Mouse (Mus musculus): ENCODE data around the gene Agfg2.
A peak's percentile ranks its signal among the peaks of the same experiment; 100 is the strongest.
"Not testable (repeated sequence)": the region's sequence is repeated elsewhere in the genome, so short reads cannot be mapped to it uniquely, and the experiment has no call there.

Agfg2 gene

DNA sequence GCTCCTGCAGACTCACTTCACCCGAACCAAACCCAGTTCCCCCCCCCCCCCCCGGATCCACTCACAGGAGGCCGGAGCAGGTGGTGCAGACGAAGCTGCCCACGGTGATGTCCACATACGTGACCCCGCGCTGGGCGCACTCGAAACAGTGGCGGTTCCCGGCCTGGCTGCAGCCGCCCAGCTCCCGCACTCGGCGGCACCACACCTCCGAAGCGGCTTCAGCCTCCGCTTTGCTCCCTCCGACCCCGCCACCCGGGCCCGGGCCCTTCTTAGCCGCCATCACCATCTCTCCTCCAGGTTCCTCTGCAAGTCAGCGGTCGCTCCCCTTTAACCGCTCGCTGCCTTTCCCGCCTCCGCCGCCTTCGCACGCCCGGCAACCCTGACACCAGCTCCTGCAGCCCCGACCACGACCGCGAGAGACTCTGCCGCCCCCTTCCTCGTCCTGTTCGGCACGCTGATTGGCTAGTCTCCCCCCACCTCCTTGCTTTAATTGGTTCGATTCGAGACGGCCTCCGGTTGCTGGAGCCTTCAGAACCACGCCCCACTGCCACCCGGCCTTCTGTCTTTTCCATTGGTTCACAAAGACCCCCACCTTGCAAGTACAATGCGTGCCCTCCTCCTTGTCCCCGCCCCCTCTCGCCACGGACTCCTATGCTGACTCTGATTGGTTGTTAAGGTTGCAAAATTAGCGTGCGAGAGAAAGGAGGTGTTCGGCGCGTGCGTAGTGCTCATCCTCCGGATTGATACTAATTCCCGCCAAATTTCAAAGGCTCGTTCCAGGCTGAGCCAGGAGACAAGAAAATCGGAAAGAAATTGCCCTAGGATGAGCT is at the start of gene Agfg2:
Agfg2 (minus strand) TSS at position 433 of the 830 bp plus-strand sequence.
- DNase-seq (ENCODE audit: low read depth, low spot score) = peak; percentile 72

DNA sequence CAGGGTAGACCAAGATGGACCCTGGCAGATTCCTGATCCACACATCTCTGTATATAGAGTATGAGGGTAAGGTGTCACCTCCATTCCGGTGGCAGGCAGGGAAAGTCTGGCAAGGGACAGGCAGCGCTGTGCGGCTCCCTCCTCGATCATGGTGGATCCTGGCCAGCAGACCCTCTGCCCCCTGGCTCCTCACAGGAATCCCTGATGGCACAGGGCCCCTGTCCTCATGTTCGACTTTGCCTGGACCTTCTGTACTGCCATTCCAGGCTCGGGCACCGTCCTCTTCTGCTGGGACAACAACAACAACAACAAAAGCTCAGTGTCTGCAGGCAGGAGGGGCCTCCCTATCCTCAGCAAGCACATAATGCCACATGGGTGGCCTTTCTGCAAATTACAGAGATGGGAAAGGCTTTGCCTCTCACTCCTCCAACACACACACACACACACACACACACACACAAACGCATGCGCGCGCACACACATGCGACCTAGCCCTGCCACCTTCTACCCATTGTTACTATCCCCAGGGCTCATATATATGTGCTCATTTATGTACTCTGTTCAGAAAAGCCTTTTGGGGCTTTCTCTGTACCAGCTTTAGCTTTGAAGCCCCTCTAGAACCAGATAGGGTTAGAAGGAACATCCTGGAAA is 49.2 kb upstream of the Agfg2 start:
- DNase-seq (ENCODE audit: low read depth, low spot score) = no peak

DNA sequence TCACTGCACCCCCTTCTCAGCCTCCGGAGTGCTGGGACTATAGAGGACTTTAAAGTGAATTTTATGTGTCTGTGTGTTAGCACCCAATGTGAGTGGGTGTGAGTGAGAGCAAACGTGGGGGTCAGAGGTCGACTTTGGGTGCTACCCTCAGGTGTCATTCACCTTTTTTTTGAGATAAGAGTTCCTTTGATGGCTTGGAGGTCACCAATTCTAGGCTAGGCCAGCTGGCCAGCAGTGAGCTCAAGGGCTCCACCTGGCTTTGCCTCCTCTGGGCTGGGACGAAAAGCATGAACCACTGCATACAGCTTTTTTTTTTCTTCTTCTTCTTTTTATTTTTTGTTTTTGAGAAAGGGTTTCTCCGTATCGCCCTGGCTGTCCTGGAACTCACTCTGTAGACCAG is 42.2 kb upstream of the Agfg2 start:
- DNase-seq (ENCODE audit: low read depth, low spot score) = no peak

DNA sequence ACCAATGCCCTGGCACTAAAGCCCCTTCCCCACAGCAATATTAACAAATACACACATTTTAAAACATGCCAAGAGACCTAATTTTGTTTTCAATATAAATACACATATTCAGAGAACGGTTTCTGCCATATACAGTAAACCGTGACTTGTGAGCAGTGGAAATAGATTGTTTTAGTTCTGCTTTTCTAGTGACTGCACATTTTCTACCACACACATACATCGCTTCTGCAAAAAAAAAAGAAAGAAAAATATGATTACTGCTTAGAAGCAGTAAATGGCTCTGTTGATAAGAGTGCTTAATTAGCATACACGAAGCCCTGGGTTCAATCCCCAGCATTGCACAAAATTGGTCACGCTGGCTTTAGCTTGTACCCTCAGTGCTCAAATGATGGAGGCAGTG is 39.3 kb upstream of the Agfg2 start:
- no peak for DNase-seq (ENCODE audit: low read depth, low spot score)

DNA sequence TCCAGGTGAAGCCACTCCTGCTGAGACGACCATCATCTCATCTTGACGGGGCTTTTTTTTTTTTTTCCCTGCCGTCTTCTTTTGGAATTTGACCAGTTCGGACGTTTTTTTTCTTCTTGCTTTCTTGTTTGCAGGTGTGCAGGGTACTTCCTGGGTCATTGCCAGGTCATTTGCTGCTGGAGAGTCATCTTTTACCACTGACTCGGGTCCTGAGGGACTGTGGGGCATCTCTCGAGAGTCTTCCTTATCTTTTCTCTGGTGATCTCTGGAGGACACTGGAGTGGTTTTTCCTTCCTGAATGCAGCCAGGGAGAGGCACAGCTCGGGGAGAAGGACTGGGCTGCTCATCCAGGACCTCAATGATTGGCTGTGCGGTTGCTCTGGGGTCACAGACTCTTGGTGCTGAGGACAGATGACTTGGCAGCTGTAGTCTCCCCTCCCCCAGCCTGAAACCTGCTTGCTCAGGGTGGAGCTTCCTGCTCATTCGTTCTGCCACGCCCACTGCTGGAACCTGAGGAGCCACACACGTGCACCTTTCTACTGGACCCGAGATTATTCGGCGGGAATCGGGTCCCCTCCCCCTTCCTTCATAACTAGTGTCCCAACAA is 36.1 kb upstream of the Agfg2 start:
- not testable (repeated sequence) for DNase-seq (ENCODE audit: low read depth, low spot score)

DNA sequence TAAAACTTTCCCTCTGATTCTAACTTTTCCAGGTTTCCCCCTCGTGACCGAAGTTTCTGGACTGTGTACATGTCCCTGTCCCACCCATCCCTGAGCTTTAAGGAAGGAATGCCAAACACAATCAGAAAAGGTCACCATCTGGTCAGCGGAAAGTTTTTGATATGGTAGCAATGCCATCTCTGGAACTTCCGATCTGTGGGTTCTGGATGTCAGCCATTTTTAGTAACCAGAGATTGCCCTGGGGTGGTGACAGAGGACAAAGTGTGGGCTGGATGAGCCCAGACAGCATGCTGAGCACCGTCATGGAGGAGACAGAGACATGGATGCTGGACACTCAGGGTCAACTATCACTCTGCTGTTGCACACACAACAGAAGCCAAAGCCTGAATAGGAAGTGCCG is 34.6 kb upstream of the Agfg2 start:
- DNase-seq (ENCODE audit: low read depth, low spot score) = no peak

DNA sequence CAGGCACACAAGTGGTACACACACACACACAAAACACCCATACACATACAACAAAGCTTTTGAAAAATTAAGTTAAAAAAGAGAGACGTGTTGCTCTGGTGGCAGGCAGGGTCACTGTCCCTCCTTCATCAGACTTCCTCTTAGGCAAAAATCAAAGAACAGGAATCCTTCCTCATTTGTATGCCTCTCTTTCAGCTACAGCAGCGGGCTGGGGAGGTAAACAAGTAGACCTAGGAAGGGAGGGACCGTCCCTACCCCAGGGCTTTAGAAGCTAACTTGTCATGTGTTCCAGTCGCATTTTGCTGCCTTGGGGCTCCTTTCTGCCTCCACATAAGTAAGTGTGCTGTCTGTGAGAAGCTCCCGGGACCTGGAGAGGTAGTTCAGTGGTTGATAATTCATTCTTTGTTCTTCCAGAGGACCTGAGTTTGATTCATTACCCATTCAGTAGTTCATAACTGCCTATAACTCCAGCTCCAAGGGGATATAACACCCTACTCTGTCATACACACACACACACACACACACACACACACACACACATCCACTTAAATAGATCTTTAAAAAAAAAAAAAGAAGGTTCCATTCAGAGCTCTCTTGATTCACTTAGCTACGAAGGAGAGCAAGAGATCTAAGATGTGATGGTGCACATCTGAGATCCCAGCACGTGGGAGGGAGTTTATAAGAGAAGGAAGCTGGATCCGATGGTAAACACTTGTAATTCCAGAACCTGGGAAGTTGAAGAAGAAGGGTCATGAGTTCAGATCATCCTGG is 33.7 kb upstream of the Agfg2 start:
- DNase-seq (ENCODE audit: low read depth, low spot score) = no peak

DNA sequence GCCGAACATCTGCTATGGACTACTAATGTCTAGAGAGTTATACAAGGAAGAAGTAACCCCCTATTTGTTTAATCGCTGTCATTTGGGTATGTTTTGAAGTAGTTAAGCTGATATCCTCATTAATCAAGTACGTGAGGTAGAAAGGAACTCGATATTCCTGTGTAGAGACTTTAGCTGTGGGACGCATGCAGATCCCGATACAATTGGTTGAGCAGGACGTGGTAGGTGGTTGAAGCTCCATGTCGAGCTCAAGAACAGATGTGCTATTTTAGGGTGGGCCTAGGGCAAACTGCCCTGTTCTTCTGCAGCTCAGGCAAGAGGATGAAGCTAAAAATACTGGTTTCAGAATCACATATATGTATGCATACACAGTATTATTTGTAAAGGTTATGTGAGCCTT is 31.2 kb upstream of the Agfg2 start:
- no peak for DNase-seq (ENCODE audit: low read depth, low spot score)

DNA sequence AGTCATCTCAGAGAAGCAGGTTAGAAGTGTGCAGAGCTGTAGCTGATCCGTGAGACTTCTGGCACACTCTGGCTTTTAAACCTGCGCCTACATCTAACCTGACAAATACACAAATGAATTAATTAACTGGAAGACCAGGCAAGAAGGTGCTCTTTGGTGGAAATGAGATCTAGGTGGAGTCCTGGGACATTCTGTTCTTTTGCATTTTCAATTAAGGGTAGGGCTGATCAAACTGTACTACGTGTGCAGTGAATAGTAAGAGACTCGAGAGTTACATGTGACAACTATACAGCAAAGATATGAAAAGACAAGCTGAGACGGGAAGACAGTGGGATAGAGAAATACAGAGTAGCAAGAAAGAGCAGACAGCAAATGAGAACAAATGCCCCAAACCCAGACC is 28.9 kb upstream of the Agfg2 start:
- DNase-seq (ENCODE audit: low read depth, low spot score) = no peak

DNA sequence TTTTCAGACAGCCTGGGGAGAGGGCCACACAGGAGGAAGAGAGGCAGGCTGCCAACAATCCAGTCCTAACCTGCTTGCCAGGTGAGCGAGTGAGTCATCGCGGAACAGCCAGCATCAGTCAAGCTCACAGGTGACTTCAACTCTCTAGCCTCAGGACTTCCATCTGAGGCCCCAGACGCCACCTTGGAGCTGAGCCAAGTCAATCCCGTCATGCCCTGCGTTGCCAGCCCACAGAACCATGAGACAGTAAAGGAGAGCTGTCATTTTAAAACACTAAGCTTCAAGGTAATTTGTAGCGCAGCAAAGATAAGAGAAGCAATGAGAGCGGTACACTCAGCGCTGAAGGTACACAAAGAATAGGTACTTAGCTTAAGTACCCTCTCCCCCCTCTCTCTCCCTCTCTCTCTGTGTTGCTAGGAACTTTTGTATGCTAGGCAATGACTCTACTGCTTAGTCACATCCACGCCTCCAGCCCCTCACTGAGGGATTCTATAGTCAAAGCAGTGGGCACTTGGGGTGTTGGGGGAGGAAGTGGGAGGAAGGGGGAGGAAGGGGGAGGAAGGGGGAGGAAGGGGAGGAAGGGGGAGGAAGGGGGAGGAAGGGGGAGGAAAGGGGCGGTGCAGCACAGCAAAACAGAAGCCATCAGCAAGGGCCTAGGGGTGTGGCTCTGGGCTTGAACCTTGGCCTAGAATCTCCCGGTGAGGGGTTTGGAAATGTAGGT is 22.5 kb upstream of the Agfg2 start:
- DNase-seq (ENCODE audit: low read depth, low spot score) = no peak

DNA sequence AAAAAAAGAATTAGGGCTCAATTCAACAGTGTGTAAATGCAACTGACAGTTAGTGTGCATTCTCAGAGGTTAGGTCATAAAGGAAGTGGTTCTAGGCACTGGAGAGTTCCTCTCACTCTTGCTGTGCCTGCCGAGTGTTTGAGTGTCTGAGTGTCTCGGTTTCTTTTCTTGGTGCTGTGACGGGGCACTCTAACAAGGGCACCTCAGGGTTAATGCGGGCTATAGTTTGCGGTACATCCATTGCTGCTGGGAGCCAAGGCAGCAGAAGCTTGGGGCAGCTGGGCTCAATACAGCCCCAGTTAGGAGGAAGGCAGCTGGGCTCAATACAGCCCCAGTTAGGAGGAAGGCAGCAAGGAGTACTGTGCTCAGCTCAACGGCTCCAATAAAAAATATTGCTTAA is 20.7 kb upstream of the Agfg2 start:
- no peak for DNase-seq (ENCODE audit: low read depth, low spot score)

DNA sequence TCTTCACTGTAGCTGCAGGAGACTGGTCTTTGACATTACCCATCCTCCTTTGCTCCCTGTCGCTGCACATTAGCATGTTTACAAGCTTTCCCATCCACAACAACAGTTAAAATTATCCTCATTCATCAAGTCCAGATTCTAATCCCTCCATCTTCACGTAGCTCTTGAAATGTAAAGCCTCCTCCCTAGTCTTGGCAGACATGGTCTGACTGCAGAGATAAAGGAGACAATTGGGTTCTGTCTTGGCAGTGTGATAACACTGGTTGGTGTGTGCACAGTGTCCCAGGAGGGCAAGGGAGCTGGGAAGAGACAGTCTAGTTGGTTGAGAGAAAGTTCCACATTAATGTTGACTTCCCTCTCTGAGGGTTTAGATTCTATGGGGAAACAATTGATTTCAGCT is 15.3 kb upstream of the Agfg2 start:
- DNase-seq (ENCODE audit: low read depth, low spot score) = no peak

DNA sequence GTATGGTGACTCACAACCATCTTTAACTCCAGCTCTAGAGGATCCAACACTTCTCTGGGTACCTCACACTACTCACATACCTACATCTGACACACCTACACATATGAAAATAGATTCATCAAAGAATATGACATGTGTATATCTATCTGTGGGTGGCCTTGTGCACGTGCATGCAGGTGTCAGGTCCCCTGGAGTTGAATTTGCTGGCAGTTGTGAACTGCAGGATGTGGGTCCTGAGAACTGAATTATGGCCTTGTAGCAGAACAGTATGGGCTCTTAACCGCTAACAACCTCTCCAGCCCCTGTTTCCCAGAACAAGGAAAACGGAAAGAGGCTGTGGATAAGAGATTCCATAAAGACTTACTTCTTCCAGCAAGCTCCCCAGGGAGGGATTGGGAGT is 14.6 kb upstream of the Agfg2 start:
- DNase-seq (ENCODE audit: low read depth, low spot score) = no peak

DNA sequence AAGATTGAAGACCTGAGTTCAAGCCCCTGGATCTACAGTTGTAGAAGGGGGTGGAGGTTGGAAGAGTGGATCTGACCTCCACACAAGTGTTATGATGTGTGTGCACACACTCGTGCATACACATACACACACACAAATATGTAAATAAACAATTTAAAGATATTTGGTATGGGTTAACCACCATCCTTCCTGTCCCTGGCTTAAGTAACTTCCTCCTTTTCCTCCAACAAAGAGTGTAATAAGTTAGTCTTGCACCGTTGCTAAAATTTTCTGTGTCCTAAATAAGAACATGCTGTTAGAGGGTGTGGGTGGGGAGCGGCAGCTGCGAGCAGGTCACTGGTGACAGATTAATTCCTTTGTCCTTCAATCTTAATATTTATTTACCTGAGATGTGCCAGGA is 11.4 kb upstream of the Agfg2 start:
- no peak for DNase-seq (ENCODE audit: low read depth, low spot score)

DNA sequence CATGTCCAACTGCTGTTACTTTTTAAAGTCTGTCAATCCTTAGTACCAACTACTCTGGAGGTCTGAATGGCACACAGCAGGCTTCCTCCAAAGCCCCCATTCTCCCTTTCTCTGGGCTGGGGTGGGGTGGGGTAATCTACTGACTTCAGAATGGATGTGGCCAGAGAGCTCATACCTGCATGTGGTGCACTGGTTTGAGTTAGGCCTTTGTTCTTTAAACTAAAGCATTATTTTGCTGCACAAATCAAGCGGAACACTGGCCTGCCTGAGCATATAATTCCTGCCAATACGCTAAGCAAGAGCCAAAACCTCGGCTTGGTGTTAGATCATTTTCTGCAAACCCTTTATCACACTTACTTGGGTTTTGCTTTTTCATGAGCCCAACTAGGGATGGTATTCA is 10.3 kb upstream of the Agfg2 start:
- DNase-seq (ENCODE audit: low read depth, low spot score) = no peak

DNA sequence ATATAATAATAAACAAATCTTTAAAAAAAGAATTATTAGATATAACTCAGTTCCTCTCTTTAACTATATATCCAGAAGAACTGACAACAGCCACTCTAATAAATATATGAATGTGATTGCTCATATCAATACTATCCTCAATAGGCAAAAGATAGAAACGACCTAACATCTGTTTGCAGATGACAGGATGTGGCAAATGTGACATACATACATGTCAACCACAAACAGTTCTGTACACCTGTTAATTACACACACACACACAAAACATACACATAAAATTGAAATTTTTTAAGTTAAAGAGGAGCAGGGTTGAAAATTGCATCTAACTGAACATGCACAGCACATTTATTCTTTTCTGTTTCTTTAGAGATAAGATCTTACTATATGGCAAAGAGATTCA is 7.4 kb upstream of the Agfg2 start:
- no peak for DNase-seq (ENCODE audit: low read depth, low spot score)

DNA sequence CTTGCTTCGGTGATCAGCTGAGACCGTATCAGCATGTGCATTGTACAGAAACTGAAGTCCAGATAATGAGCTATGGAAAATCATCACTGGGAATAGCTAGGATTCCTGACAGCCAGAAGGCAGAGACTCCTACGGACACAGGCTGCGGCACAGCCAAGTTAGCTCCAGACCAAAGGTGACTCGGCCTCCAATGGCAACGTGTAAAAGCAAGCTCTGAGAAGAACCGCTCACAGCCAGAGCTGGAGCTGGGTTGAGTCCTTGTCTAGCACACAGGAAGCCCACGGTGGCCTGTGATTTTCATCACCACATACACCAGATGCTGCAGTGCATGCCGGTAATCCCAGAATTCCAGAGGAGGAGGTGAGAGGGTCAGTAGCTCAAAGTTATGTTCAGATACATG is 6.0 kb upstream of the Agfg2 start:
- no peak for DNase-seq (ENCODE audit: low read depth, low spot score)

DNA sequence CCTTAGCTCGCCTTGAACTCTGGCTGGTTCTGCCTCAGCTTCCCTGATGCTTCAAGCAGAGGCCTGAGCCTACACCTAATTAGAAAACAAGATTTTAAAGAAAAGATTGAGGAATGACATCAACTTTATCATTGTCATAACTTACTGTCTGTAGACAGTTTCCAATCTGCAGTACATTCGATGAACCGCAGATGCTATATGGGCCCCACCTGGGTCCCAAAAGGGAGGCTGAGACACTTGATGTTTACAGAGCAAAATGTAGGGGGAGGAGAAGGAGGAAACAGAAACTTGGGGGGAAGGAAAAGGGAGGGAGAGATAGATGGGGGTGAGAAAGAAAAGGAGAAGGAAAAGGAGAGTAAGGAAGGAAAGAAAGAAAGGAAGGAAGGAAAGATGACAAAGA is 5.4 kb upstream of the Agfg2 start:
- DNase-seq (ENCODE audit: low read depth, low spot score) = no peak

DNA sequence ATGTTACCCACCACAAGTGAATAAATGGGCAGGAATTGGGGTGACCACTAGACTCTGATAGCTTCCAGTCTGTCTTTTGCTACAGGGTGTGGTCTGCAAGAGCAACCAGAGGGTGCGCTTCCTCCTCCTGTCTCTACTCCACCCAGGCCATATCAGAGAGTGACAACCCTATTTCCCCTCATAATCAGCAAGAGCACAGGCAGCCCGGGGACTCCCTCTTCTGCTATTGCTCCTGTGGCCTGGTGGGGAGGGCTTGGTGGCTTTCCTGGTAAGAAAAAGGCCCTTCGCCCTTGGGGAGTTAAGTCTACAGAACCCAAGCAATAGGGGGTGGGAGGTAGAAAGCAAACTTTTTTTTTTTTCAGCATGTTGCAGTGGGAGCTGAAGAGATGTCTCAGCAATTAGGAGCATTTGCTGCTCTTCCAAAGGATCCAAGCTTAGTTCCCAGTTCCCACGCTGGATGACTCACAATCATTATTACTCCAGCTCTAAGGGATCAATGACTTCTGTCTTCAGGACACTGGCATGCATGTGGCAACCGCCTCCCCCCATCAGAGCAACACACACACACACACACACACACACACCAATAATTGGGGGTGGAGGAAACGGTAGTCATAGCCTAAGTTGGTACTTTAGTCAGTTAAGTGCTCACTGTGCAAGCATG is 1.7 kb upstream of the Agfg2 start:
- no peak for DNase-seq (ENCODE audit: low read depth, low spot score)

DNA sequence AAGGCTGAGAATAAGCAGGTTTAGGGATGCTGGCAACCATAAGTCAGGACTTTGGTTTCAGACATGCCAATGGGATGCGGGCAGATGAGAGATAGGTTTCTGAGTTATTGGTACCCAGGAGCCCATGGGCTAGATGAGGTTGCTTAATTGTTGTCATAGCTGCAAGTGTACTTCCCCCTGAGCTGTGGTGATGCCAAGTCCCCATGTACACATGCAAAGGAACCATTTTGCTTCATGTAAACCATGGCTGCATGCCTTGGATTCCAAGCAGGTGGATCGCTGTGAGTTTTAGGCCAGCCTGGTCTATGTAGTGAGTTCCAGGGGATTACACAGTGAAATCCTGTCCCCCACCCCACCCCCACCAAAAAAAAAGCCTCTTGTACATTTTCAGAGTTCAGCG is 1.1 kb upstream of the Agfg2 start:
- DNase-seq (ENCODE audit: low read depth, low spot score) = no peak
